Mouse (Mus musculus) stomach, embryonic 16.5 days (tissue): Measurements from ENCODE around the gene Olfr522. TPM values are rescaled to one million over a fixed set of nuclear protein-coding genes. Genes with fewer than 3 reads are reported as not detected.
"Not testable (repeated sequence)": the region's sequence is repeated elsewhere in the genome, so short reads cannot be mapped to it uniquely, and the experiment has no call there.

Experiments
- ATAC-seq: fragments of 200-750 bp; cut with Nextera tagmentation; 2 replicates; pipeline ENCODE4 v1.8.0; 2017; ENCODE audit warnings: moderate number of reproducible peaks, moderate TSS enrichment; ENCODE audit not compliant: insufficient read depth, low FRiP score
- H3K27ac ChIP-seq: fragments of 300-500 bp; sonication (generic); 2 replicates; pipeline ENCODE4 v1.5.1; 2014; ENCODE audit warnings: low read length
- H3K27me3 ChIP-seq: fragments of 300-500 bp; sonication (generic); 2 replicates; pipeline ENCODE4 v1.6.1; 2014; ENCODE audit warnings: low read length, control low read depth, mixed read lengths; ENCODE audit not compliant: control insufficient read depth, insufficient read depth
- H3K36me3 ChIP-seq: fragments of 300-500 bp; sonication (generic); 2 replicates; pipeline ENCODE4 v1.6.1; 2014; ENCODE audit warnings: low read length; ENCODE audit not compliant: control insufficient read depth, insufficient read depth
- H3K4me1 ChIP-seq: fragments of 300-500 bp; sonication (generic); 2 replicates; pipeline ENCODE4 v1.6.1; 2014; ENCODE audit warnings: low read length, control low read depth, mixed read lengths; ENCODE audit not compliant: control insufficient read depth, insufficient read depth
- H3K4me2 ChIP-seq: fragments of 300-500 bp; sonication (generic); 2 replicates; pipeline ENCODE4 v1.6.1; 2014; ENCODE audit warnings: low read depth, low read length, mixed read lengths
- H3K4me3 ChIP-seq: fragments of 300-500 bp; sonication (generic); replicated peaks from 2 replicates; pipeline ENCODE4 v1.5.1; 2014; ENCODE audit warnings: mild to moderate bottlenecking, low read length
- H3K9ac ChIP-seq: fragments of 300-500 bp; sonication (generic); 2 replicates; pipeline ENCODE4 v1.6.1; 2014; ENCODE audit warnings: low read length
- H3K9me3 ChIP-seq: fragments of 300-500 bp; sonication (generic); replicated peaks from 2 replicates; pipeline ENCODE4 v1.6.1; 2016; ENCODE audit warnings: low read length, control low read depth; ENCODE audit not compliant: control insufficient read depth
- WGBS: fragments of 180-500 bp; shearing (Covaris S2); extraction: QIAGEN DNeasy Blood & Tissue Kit; methylation state at CpG from one replicate; pipeline ENCODE4 v1.1.7; 2014; 5-methylcytosine and 5-hydroxymethylcytosine counted together
- polyA plus RNA-seq: library from polyadenylated mRNA; unstranded; fragments of >200 nt; fragmentation: Nextera tagmentation; extraction: Ambion mirVana; gene quantifications from 2 replicates; pipeline ENCODE4 v1.2.1, GENCODE M21; 2015

Olfr522 gene
- polyA plus RNA-seq, 1 experiment from 2014 or later: not detected

GRCm38 (mm10) chr7:140141350-140141749, 23.2 kb downstream of the Olfr522 start:
- Histone ChIP-seq H3K9ac (peak overlapping the region; percentile 50), H3K4me3 (no peak overlapping the region), H3K36me3 (no peaks in the 10 kb centered on the region), H3K9me3 (no peaks in the 10 kb centered on the region), H3K4me2 (no peak overlapping the region), H3K4me1 (peaks cover 5% of the 10 kb centered on the region; the same call in 1 of the 2 replicates), H3K27ac (no peak overlapping the region), H3K27me3 (no peaks in the 10 kb centered on the region)
- 4% methylated on average over 14 of the region's 14 CpGs for WGBS
- ATAC-seq: no peak

- Histone ChIP-seq H3K27ac (peak overlapping the region; percentile 74; the same call in 1 of the 2 replicates), H3K4me3 (peak overlapping the region; percentile 93), H3K27me3 (no peaks in the 10 kb centered on the region), H3K9me3 (no peaks in the 10 kb centered on the region), H3K9ac (peak overlapping the region; percentile 98), H3K36me3 (peaks cover 2% of the 10 kb centered on the region; the same call in 1 of the 2 replicates), H3K4me1 (peaks cover 5% of the 10 kb centered on the region; the same call in 1 of the 2 replicates), H3K4me2 (peak overlapping the region; percentile 97)
- no peak for ATAC-seq
- WGBS: under 1% methylated on average over 8 of the region's 8 CpGs
These were observed 26.6 kb downstream of the Olfr522 start for GRCm38 (mm10) chr7:140138021-140138310.

- Histone ChIP-seq H3K9ac (peak within 1 kb of the TSS; percentile 98), H3K4me3 (peak within 1 kb of the TSS; percentile 93), H3K36me3 (peaks cover 2% of the 10 kb centered on the region; the same call in 1 of the 2 replicates), H3K9me3 (no peaks in the 10 kb centered on the region), H3K4me1 (peaks cover 5% of the 10 kb centered on the region; the same call in 1 of the 2 replicates), H3K27me3 (no peaks in the 10 kb centered on the region), H3K27ac (peak within 1 kb of the TSS; percentile 74; the same call in 1 of the 2 replicates), H3K4me2 (peak within 1 kb of the TSS; percentile 97)
- ATAC-seq: peak; percentile 97
- WGBS: 2% methylated on average over 39 of the region's 39 CpGs
These were observed 27.2 kb downstream of the Olfr522 start, which contains the start of gene Mtg1 for GRCm38 (mm10) chr7:140137135-140138020. TSS of gene Mtg1 (plus strand) at chr7:140137564.

GRCm38 (mm10) chr7:140135106-140135770, 29.3 kb downstream of the Olfr522 start:
- H3K36me3 ChIP-seq: peaks cover 2% of the 10 kb centered on the region; the same call in 1 of the 2 replicates
- peaks cover 5% of the 10 kb centered on the region; the same call in 1 of the 2 replicates for H3K4me1 ChIP-seq
- H3K9ac ChIP-seq: no peak overlapping the region
- H3K4me3 ChIP-seq: no peak overlapping the region
- peak overlapping the region; percentile 42; the same call in 1 of the 2 replicates for H3K27ac ChIP-seq
- H3K9me3 ChIP-seq: no peaks in the 10 kb centered on the region
- no peaks in the 10 kb centered on the region for H3K27me3 ChIP-seq
- WGBS: 78% methylated on average over 5 of the region's 5 CpGs
- H3K4me2 ChIP-seq: no peak overlapping the region
- no peak for ATAC-seq

- H3K27me3 ChIP-seq, H3K9me3 ChIP-seq, H3K9ac ChIP-seq, H3K27ac ChIP-seq, H3K4me3 ChIP-seq, H3K4me2 ChIP-seq, H3K4me1 ChIP-seq, ATAC-seq: not testable (repeated sequence)
- H3K36me3 ChIP-seq: peaks cover 10% of the 10 kb centered on the region; the same call in 1 of the 2 replicates
- 97% methylated on average over 5 of the region's 7 CpGs for WGBS
These were observed 30.5 kb downstream of the Olfr522 start for GRCm38 (mm10) chr7:140134033-140134432.

- H3K27me3 ChIP-seq, H3K9me3 ChIP-seq, H3K9ac ChIP-seq, H3K27ac ChIP-seq, H3K4me1 ChIP-seq, H3K4me3 ChIP-seq, ATAC-seq, H3K4me2 ChIP-seq: not testable (repeated sequence)
- peaks cover 10% of the 10 kb centered on the region; the same call in 1 of the 2 replicates for H3K36me3 ChIP-seq
- 82% methylated on average over 7 of the region's 7 CpGs for WGBS
These were observed 32.4 kb downstream of the Olfr522 start for GRCm38 (mm10) chr7:140132184-140132583.

DNA sequence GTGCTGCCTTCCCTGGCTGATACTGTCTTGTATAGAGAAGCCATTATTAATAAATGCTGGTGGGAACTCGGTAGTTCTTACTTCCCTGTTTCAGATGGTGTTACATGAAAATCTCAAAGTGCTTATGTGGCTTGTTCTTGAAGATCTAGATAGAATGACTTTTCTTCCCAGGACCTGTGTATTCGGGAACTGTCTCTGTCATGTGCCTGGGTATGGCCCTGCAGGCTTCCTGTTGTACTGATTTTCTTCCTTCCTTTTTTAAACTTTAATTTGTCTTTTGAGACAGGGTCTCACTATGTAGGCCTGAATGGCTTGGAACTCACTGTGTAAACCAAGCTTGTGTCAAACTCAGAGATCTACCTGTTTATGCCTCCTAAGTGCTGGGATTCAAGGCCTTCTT, 36.7 kb downstream of the Olfr522 start:
- Histone ChIP-seq H3K9ac (no peak overlapping the region), H3K4me1 (peaks cover 5% of the 10 kb centered on the region; the same call in 1 of the 2 replicates), H3K4me3 (no peak overlapping the region), H3K4me2 (no peak overlapping the region), H3K27me3 (no peaks in the 10 kb centered on the region), H3K36me3 (0 out of 2 replicates have a peak, but pooled peaks cover 8% of the 10 kb centered on the region), H3K9me3 (no peaks in the 10 kb centered on the region), H3K27ac (no peak overlapping the region)
- WGBS: 84% methylated on average over 2 of the region's 2 CpGs
- no peak for ATAC-seq

- 75% methylated on average over 3 of the region's 3 CpGs for WGBS
- Histone ChIP-seq H3K27me3 (no peaks in the 10 kb centered on the region), H3K4me1 (peaks cover 5% of the 10 kb centered on the region; the same call in 1 of the 2 replicates), H3K4me3 (peak overlapping the region; percentile 24), H3K9ac (peak overlapping the region; percentile 58), H3K9me3 (no peaks in the 10 kb centered on the region), H3K27ac (peak overlapping the region; percentile 63), H3K36me3 (0 out of 2 replicates have a peak, but pooled peaks cover 8% of the 10 kb centered on the region), H3K4me2 (peak overlapping the region; percentile 45)
- ATAC-seq: no peak
These were observed 37.6 kb downstream of the Olfr522 start for GRCm38 (mm10) chr7:140126934-140127333.

GRCm38 (mm10) chr7:140126022-140126350, 38.6 kb downstream of the Olfr522 start:
- H3K4me1 ChIP-seq: peaks cover 5% of the 10 kb centered on the region; the same call in 1 of the 2 replicates
- ATAC-seq: no peak
- peak overlapping the region; percentile 71; the same call in 1 of the 2 replicates for H3K27ac ChIP-seq
- no peaks in the 10 kb centered on the region for H3K9me3 ChIP-seq
- H3K27me3 ChIP-seq: no peaks in the 10 kb centered on the region
- H3K36me3 ChIP-seq: 0 out of 2 replicates have a peak, but pooled peaks cover 8% of the 10 kb centered on the region
- peak overlapping the region; percentile 87 for H3K4me2 ChIP-seq
- peak overlapping the region; percentile 84 for H3K4me3 ChIP-seq
- H3K9ac ChIP-seq: peak overlapping the region; percentile 94
- 5% methylated on average over 5 of the region's 5 CpGs for WGBS
